Mouse (Mus musculus) kidney, postnatal 4 days (tissue): ENCODE data around the gene Olfr419.

Experiments used
- DNase-seq, 2 experiments: peaks; one replicate each; pipeline ENCODE4 v3.0.0; 2021; ENCODE audit warnings: mixed read lengths in 2 of 2

Olfr419 gene

GRCm38 (mm10) chr1:174251961-174252360, at the start of gene Olfr419:
Olfr419 (minus strand) TSS chr1:174252061.
- no peak for DNase-seq

- no peak for DNase-seq
These were observed 18.8 kb upstream of the Olfr419 start for GRCm38 (mm10) chr1:174270643-174271042.

- no peak for DNase-seq
These were observed 17.3 kb upstream of the Olfr419 start for GRCm38 (mm10) chr1:174269162-174269561.

GRCm38 (mm10) chr1:174267816-174268215, 16.0 kb upstream of the Olfr419 start:
- DNase-seq: no peak

GRCm38 (mm10) chr1:174250376-174250775, 1.5 kb downstream of the Olfr419 start:
- DNase-seq: no peak

- DNase-seq: no peak
These were observed 4.7 kb downstream of the Olfr419 start for GRCm38 (mm10) chr1:174247170-174247569.

GRCm38 (mm10) chr1:174246080-174246479, 5.8 kb downstream of the Olfr419 start:
- no peak for DNase-seq

GRCm38 (mm10) chr1:174244621-174245020, 7.2 kb downstream of the Olfr419 start:
- no peak for DNase-seq

GRCm38 (mm10) chr1:174239916-174240315, 11.9 kb downstream of the Olfr419 start:
- no peak for DNase-seq

- DNase-seq: no peak
These were observed 35.2 kb downstream of the Olfr419 start for GRCm38 (mm10) chr1:174216528-174217204.

- no peak for DNase-seq
These were observed 36.4 kb downstream of the Olfr419 start for GRCm38 (mm10) chr1:174215270-174216038.

GRCm38 (mm10) chr1:174212286-174212685, 39.6 kb downstream of the Olfr419 start:
- DNase-seq: no peak

- no peak for DNase-seq
These were observed 47.2 kb downstream of the Olfr419 start for GRCm38 (mm10) chr1:174204699-174205098.
